Mouse (Mus musculus) right cerebral cortex, postnatal 10 days (tissue): Measurements from ENCODE around the gene Epc2.
A peak's percentile ranks its signal among the peaks of the same experiment; 100 is the strongest.
"Not testable (repeated sequence)": the region's sequence is repeated elsewhere in the genome, so short reads cannot be mapped to it uniquely, and the experiment has no call there.

Experiments
- DNase-seq, 2 experiments: peaks; one replicate each; pipeline ENCODE4 v3.0.0; 2021; ENCODE audit warnings: low spot score in 2 of 2

Epc2 gene

DNA sequence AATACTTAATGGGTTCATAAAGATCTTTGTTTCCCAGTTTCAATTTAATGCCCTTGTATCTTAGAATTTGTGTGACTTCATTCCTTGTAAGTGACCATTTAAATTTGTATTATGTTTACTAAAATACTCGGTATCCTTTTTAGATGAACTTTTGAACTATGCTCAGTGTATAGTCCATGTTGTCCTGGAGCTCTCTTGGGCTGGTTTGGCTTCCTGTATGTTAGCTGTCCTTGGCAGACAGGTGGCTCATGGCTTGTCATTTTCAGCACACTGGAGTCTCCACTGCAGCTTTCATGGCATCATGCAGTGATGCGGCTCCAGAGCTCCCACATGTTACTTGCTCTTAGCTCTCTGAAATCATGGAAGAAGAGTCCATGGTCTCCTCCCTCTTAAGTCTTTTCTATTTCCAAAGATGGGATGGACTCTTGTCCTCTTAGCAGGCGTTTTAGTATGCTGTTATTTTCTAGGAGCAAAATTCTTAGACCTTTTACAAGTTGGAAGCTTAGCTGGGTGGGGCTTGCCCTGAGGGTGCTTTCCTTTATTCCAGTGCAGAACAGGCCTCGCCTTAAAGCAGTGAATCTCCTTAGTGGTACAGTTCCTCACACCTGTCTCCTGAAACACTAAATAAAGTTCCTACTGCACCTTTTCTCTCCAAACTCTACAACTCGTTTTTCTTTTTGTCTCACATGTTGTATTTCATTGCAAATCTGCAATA, 20.5 kb downstream of the Epc2 start:
- no peak for DNase-seq

DNA sequence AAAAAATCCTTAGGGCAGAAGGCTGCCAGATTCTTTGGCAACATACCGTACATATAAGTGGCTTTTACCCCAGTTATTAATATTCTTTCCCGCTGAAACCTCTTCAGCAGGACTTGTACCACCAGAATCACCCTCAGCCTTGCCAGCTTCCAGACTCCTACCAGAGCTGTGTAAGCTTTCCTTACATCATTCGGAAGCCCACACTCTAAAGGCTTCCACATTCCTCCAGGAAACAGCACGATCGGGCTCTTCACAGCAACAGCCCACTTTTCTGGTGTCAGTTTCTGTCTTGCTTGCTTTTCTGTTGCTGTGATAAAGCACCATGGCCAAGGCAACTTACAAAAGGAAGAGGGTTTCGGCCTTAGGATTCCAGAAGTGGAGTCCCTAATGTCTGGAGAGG, 21.2 kb downstream of the Epc2 start:
- DNase-seq: no peak

GRCm38 (mm10) chr2:49482146-49482545, 30.9 kb downstream of the Epc2 start:
- DNase-seq: no peak

DNA sequence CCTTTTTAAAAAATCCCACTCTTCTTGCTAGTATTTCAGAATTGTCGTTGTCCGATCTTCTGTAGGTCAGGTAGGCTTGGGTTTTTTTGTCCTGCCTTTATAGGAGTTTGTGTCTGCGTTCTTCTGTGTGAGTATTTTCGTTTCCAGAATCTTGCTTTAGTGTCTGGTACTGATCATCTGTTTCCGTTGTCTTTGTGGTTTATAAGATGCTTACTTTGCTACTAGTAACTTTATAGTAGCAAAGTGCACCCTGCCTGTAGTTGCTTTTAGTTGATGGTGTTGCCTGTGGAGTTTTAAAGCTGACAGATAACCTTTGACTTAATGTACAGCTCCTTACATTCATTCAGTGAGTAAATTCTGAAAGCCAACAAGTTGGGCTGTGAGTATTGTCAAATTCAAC, 32.1 kb downstream of the Epc2 start:
- DNase-seq: no peak

DNA sequence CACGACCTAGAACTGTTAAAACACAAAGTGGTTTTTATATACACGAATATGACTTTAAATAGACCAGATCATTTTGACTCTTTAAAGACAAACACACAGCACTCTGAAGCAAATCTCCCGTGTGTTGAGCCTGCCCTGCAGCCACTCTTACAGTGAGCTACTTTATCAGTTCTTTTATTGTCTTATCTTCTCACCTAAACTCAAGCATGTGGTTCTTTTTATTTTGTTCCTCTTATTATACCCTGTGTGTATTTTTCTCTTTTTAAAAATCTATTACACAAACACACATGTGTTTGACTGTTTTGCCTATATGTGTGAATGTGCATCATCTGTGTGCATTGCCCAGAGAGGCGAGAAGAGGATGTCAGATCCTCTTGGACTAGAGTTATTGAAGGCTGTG, 50.1 kb downstream of the Epc2 start:
- DNase-seq: no peak

GRCm38 (mm10) chr2:49503596-49503995, 52.3 kb downstream of the Epc2 start:
- DNase-seq: no peak

DNA sequence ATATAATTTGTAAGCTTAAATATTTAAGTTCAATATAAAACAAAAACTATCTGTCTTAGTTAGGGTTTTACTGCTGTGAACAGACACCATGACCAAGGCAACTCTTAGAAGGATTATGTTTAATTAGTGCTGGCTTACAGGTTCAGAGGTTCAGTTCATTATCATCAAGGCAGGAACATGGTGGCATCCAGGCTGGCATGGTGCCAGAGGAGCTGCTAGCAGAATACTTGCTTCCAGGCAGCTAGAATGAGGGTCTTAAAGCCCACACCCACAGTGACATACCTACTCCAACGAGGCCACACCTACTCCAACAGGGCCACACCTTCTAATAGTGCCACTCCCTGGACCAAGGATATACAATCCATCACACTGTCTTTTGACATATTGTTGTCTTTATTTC, 53.9 kb downstream of the Epc2 start:
- not testable (repeated sequence) for DNase-seq

- DNase-seq: no peak
Measured at GRCm38 (mm10) chr2:49510832-49511231, 59.5 kb downstream of the Epc2 start.

- no peak for DNase-seq
Measured at GRCm38 (mm10) chr2:49516011-49516410, 64.7 kb downstream of the Epc2 start.

DNA sequence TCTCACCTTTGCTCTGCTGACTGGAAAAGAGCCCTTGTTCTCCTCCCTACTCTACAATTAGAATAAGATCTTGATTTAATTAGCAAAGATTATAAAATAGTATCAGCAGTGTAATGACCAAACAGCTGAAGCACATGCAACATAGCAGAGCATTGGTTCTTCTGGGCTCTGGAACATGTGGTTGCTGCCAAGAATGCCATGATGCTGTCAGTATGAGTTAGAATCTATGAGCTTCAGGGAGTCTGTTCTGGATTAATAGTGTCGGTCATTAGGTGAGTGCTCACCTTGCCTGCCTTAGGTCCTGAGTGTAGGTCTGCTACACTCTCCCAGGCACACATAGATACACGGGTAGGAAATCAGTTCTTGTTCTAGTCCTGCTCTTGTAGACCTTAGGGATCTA, 69.1 kb downstream of the Epc2 start:
- no peak for DNase-seq

DNA sequence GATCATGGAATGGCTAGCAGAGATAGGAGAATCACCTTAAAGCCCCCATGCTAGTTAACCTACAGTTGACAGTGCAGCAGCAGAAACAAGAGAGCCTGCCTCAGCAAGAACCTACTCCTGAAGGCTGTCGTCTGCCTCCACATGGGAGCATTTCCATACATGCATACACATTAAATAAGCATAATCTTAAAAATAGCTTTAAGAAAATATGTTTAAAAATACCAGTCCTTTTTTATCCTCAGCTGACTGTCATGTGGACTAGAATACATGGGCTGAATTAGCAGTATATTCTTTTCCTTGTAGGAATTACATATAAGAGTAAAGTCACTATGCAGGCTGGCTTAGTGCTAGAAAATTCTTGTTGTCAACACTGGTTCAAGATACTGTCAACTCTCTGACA, 69.7 kb downstream of the Epc2 start:
- peak in 1 of 2 experiments; percentile 43 for DNase-seq

GRCm38 (mm10) chr2:49521564-49521963, 70.3 kb downstream of the Epc2 start:
- no peak for DNase-seq

- no peak for DNase-seq
Measured at GRCm38 (mm10) chr2:49522578-49522977, 71.3 kb downstream of the Epc2 start.

- no peak for DNase-seq
Measured at GRCm38 (mm10) chr2:49537147-49537546, 85.9 kb downstream of the Epc2 start.

DNA sequence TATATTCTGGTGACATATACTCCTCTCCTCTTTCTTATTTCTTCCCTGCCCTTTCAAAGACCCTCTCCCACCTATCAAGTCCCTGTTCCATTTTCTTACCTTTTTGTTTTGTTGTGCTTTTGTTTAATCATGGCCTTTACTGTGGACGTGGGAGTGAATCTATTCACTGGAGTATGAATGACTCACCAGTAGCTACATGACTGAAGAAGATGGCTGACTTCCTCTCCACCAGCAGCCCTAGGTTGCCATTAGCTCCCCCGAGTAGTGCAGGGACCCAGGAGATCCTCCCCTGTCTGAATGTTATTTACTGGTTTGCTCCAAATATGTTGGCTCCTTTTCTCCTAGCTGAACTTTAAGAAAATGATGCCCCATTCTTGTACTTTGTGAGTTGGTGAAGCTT, 86.8 kb downstream of the Epc2 start:
- no peak for DNase-seq

GRCm38 (mm10) chr2:49539745-49540144, 88.5 kb downstream of the Epc2 start:
- DNase-seq: no peak

GRCm38 (mm10) chr2:49547813-49548212, 96.5 kb downstream of the Epc2 start:
- DNase-seq: no peak

DNA sequence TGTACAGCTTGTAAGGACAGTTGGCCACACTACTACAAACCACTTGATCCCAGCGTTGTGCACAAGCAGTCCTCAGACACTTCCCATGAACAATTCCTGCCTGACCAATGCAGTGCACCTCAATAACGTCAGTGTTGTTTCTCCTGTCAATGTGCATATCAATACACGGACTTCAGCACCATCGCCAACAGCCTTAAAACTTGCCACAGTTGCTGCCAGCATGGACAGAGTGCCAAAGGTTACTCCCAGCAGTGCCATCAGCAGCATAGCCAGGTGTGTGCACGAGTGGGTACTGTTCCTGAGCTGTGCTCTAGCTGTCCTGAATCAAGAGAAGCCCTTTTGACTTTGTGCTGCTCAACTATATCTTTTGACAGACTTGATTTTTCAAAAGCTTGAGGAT, 97.2 kb downstream of the Epc2 start:
- DNase-seq: no peak

- no peak for DNase-seq
Measured at GRCm38 (mm10) chr2:49553096-49553495, 101.8 kb downstream of the Epc2 start.

GRCm38 (mm10) chr2:49557339-49557738, 106.1 kb downstream of the Epc2 start:
- DNase-seq: no peak

GRCm38 (mm10) chr2:49558361-49558760, 107.1 kb downstream of the Epc2 start:
- DNase-seq: no peak

- DNase-seq: peak; percentile 51 to 81
Measured at GRCm38 (mm10) chr2:49562688-49563350, 111.5 kb downstream of the Epc2 start.
